Mouse (Mus musculus): Measurements from ENCODE around the gene Cep72. TPM values are rescaled to one million over a fixed set of nuclear protein-coding genes. Genes with fewer than 3 reads are reported as not detected.
"Not testable (repeated sequence)": the region's sequence is repeated elsewhere in the genome, so short reads cannot be mapped to it uniquely, and the experiment has no call there.

The Cep72 gene
- polyA plus RNA-seq, 1 experiment from 2014 or later: 18.6 TPM

DNA sequence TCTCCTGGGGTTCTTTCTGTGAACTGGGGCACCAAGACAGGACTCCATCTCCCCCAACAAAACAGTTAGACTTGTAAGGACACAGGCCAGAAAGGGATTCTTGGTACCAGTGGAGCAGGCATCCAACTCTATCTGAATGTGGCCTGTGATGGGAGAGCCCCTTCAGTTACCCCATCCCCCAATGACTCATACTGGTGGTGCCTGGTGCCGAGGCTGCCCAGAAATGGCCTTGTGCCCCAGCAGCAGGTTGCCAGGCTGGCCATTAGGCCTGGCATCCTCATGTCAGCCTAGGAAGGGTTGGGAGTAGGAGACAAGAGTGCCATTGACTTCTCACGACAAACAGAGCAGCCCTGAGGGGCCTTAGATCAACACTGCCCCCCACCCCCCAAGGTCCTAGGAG, 34.0 kb downstream of the Cep72 start:
- no peak overlapping the region for H3K4me2 ChIP-seq (replicated peaks)
- no peaks in the 10 kb centered on the region for H3K9me3 ChIP-seq
- no peak overlapping the region for H3K27ac ChIP-seq (replicated peaks)
- ATAC-seq (ENCODE audit: low FRiP score, low read depth): no peak
- no peaks in the 10 kb centered on the region for H3K36me3 ChIP-seq
- H3K4me3 ChIP-seq: no peak overlapping the region
- WGBS: 79% methylated on average over 2 of the region's 2 CpGs
- no peak overlapping the region for H3K9ac ChIP-seq (replicated peaks)
- H3K27me3 ChIP-seq: no peaks in the 10 kb centered on the region
- H3K4me1 ChIP-seq: 0 out of 2 replicates have a peak, but pooled peaks cover 6% of the 10 kb centered on the region

DNA sequence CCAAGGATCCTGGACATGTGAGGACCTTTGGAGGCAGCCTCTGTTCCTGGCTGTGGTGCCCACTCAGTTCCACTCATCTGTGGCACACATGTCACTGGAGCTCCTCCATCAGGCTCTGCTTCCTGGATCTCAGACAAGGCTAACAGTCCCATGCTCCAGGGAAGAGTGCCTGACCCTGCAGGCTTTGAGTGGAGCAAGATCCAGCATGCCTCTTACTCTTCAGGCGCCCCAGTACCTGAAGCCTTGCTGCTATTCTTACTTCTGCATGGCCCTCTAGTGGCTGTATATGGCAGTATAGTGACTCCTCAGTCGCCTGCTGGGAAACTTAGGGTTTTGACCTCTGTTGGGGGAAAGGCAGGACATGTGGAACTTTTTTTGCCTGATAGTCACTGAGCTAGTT, 35.9 kb downstream of the Cep72 start:
- Histone ChIP-seq H3K36me3 (no peaks in the 10 kb centered on the region), H3K27ac (replicated peaks) (no peak overlapping the region), H3K9ac (replicated peaks) (no peak overlapping the region), H3K4me3 (no peak overlapping the region), H3K9me3 (no peaks in the 10 kb centered on the region), H3K4me1 (0 out of 2 replicates have a peak, but pooled peaks cover 6% of the 10 kb centered on the region), H3K27me3 (no peaks in the 10 kb centered on the region), H3K4me2 (replicated peaks) (no peak overlapping the region)
- peak; percentile 44; the same call in 1 of the 2 replicates for ATAC-seq (ENCODE audit: low FRiP score, low read depth)
- 4% methylated on average over 2 of the region's 2 CpGs for WGBS

DNA sequence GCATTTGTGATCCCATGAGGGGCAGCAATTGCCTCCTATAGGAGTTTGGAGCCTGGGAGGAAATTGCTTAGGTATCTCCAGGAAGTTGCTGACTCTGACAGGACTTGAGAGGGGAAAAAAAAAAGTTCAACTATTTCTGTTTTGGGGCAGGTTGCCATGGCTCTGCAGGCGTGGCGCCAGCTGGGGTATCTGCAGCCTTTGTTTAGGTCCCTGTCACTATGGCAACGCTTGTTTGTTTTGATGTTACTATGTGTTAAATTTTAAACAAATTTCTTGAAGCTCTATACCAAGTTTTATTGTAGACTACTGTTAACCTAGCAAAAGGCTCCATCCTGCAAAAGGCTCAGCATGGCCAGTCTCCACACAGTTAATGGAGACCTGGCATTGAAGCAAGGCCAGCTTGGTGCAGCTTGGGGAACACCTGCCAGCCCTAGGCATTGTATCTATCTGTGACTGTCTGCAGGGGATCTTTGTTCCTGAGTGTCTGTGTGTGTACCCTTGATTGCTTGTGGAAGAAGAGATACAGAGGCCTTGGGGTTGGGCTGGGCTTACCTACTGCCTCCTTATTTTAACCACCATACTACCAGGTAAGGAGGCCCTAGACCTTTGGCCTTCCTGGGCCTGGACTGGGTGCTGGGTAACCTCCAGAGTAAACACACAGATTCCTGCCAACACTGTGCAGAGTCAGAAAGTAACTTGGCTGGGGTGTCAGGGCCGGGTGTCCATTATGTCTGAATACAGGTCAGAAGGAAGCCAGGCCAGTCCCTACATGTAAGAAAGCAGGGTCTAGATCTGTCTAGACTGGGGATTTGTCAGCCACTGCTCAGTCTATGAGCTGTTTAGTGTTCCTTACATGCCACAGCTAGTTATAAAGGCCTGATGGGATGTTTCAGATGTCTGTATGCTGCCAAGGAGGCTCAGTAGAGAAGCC, 36.7 kb downstream of the Cep72 start:
- 65% methylated on average over 4 of the region's 4 CpGs for WGBS
- Histone ChIP-seq H3K4me2 (replicated peaks) (no peak overlapping the region), H3K9me3 (no peaks in the 10 kb centered on the region)

DNA sequence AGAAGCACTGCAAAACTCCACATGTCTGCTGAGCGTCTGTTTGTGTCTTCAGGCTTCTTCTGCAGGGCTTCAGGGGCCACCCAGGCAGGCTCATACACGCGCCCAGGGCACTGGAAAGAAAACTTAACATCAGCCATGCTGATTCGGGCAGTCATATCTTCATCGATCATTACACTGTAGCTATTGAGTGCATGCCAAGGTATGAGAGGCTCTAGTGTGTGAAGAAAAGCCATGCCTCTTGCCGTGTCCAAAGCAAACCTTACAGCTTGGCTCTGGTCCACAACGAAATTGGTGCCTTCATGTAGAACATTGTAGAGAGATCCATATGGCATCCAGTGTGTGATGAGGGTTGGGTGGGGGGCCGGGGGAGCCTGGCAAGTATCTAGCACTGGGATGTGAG, 43.1 kb downstream of the Cep72 start:
- ATAC-seq (ENCODE audit: low FRiP score, low read depth); H3K27me3 ChIP-seq; H3K9me3 ChIP-seq; H3K36me3 ChIP-seq; H3K27ac ChIP-seq (replicated peaks); H3K4me2 ChIP-seq (replicated peaks); H3K9ac ChIP-seq (replicated peaks); H3K4me1 ChIP-seq; H3K4me3 ChIP-seq: not testable (repeated sequence)
- WGBS: 91% methylated on average over 8 of the region's 8 CpGs

More for the DNA sequence above, 36.7 kb downstream of the Cep72 start:
- Histone ChIP-seq H3K4me1 (0 out of 2 replicates have a peak, but pooled peaks cover 6% of the 10 kb centered on the region), H3K9ac (replicated peaks) (no peak overlapping the region), H3K27ac (replicated peaks) (no peak overlapping the region), H3K36me3 (no peaks in the 10 kb centered on the region), H3K4me3 (no peak overlapping the region), H3K27me3 (no peaks in the 10 kb centered on the region)
- no peak; the same call in 1 of the 2 replicates for ATAC-seq (ENCODE audit: low FRiP score, low read depth)

DNA sequence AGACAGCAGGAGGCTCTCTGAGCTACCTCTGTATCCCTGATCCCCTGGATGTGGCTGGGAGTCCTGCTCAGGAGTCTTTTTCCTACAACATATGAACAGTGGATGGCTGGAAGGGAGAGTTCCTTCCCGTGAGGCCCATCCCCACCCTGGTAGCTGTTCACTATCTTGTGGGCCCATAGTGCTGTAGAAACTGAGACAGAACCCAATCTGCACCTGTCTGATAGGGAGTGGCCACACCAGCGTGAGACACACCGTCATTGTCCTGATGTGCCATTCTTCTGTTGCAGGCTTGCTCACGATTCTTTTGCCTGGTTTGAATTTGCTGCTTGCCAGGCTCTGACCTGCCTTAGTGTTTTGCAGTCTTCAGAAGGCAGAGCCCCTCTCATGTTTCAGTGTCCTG, 44.7 kb downstream of the Cep72 start:
- 80% methylated on average over 4 of the region's 4 CpGs for WGBS

DNA sequence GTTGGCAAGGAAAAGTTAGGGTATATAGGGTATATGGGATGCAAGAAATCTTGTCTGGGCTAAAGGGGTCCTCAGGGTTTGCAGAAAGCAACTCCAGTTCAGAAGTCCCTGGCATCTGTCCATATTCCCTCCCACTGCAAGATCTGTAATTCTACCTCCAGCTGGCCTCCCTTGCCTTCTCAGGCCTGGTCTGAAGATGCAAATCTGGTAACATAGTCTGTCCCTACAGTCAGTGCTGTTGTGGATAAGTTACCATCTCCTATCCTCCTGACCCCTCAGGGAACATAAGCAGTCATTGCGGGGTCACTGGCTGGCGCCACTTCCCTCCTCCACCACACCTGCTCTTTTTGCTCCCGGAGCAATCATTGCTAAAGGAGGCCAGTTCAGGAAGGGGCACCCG, 46.2 kb downstream of the Cep72 start:
- 74% methylated on average over 4 of the region's 4 CpGs for WGBS
- Histone ChIP-seq H3K27me3 (peaks cover 27% of the 10 kb centered on the region), H3K4me3 (no peak overlapping the region), H3K4me2 (replicated peaks) (no peak overlapping the region), H3K27ac (replicated peaks) (no peak overlapping the region), H3K36me3 (no peaks in the 10 kb centered on the region), H3K9ac (replicated peaks) (no peak overlapping the region), H3K9me3 (no peaks in the 10 kb centered on the region), H3K4me1 (0 out of 2 replicates have a peak, but pooled peaks cover under 1% of the 10 kb centered on the region)
- no peak for ATAC-seq (ENCODE audit: low FRiP score, low read depth)

More for the DNA sequence above, 44.7 kb downstream of the Cep72 start:
- Histone ChIP-seq H3K27ac (replicated peaks) (no peak overlapping the region), H3K9ac (replicated peaks) (no peak overlapping the region), H3K9me3 (no peaks in the 10 kb centered on the region), H3K36me3 (no peaks in the 10 kb centered on the region), H3K4me1 (no peaks in the 10 kb centered on the region), H3K4me3 (no peak overlapping the region), H3K4me2 (replicated peaks) (no peak overlapping the region), H3K27me3 (peaks cover 18% of the 10 kb centered on the region)
- ATAC-seq (ENCODE audit: low FRiP score, low read depth): no peak

DNA sequence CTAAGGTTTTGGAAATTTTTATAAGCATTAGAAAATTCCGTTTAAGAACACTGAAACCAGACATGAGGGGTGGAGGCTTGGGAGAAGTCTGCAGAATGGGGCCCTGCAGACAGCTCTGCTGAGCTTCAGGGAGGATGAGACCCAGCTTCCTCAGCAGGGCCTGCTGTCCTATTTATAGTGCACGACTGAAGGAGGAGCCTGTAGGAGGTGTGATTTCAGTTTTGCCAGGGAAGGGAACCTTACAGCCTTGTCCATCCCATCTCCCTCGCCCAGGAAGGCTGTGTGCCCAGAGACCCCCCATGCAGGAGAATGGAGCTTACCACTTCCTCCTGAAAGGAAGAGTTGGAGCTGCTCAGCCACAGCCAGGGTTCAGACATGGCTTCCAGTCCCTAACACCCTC, 51.4 kb downstream of the Cep72 start:
- Histone ChIP-seq H3K4me1 (peaks cover 13% of the 10 kb centered on the region; the same call in 1 of the 2 replicates), H3K36me3 (no peaks in the 10 kb centered on the region), H3K27ac (replicated peaks) (peak overlapping the region; percentile 54), H3K4me3 (peak overlapping the region; percentile 53), H3K4me2 (replicated peaks) (peak overlapping the region; percentile 95), H3K9ac (replicated peaks) (peak overlapping the region; percentile 43; the same call in 1 of the 2 replicates), H3K9me3 (no peaks in the 10 kb centered on the region), H3K27me3 (peaks cover 59% of the 10 kb centered on the region)
- WGBS: 18% methylated on average over 3 of the region's 3 CpGs
- 0 out of 2 replicates have a peak, but pooled peaks have one; percentile 17 for ATAC-seq (ENCODE audit: low FRiP score, low read depth)

DNA sequence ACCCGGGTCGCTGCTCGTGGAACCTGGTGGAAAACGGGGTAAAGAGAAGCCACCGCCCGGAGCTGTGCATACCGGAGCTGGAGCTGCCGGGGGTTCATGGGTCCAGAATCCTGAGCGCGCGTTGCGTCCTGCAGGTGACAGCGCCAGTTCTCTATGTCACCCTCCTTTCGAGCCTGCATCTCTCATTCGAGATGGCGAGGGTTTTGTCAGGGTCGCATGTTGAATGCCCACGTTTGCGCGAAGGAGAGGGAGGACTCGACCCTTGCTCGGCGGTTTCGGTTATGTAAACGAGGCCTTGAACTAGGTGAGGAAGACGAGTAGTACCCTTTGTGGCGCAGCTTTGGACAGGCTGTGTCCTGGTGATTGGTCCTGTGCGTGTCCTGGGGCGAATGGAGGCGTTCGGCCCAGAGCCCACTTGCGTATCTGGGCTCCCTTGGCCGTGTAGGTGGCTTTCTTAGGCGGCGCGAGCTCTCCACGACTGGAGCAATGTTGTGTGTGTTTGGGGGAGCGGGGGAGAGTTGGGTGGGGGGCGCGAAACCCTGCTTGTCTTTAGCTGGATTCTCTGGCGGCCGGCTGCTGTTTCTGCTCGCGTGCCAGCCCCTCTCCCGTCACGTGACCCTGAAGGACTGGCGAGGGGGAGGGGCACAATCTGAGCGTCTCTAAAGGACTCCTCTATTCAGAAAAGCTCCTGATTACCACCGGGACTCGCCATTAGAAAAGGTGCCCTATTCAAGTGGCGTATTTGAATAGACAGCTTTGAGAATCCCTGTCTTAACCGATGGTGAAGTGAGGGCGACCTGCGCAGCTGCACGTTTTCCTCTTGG, 52.1 kb downstream of the Cep72 start:
- Histone ChIP-seq H3K9ac (replicated peaks) (peak overlapping the region; percentile 43), H3K4me1 (peaks cover 13% of the 10 kb centered on the region; the same call in 1 of the 2 replicates), H3K4me3 (peak overlapping the region; percentile 53), H3K4me2 (replicated peaks) (peak overlapping the region; percentile 95), H3K9me3 (no peaks in the 10 kb centered on the region), H3K27ac (replicated peaks) (peak overlapping the region; percentile 54), H3K27me3 (peaks cover 59% of the 10 kb centered on the region), H3K36me3 (no peaks in the 10 kb centered on the region)
- under 1% methylated on average over 55 of the region's 55 CpGs for WGBS
- ATAC-seq (ENCODE audit: low FRiP score, low read depth): peak; percentile 67

DNA sequence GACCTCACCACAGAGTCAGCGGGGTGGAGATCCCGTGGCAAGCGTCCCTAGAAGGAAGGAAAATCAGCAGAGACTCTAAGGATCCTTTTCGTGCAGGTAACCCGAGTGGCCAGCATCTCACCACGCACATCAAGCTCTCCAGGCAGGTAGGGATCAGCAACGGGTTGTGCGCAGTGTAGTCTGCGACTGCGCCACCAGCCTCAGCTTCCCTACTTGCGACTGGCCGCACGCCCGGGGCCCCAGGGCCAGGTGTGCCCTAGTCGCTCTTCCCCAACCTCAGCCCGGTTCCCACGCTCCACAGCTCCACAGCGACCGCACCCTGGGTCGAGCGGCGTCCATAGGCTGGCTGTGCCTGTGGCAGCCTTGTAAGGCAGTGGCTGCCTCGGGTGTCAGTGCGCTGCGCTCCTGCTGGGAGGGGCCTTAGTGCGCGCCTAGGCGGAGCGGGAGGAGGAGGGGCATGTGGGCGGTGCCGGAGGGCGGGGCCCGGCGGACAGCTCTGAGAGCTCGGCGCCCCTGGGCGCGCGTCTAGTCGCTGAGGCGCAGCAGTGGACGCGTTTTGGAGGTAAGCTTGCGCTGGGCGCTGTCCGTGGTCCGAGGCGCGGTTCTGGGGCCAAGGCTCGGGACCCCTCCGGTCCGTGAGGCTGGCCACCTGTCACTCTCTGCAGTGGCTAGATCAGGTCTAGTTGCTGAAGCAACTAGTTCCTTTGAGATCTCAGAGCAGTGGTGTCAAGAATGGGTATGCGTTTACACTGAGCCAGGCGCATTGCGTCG, 53.0 kb downstream of the Cep72 start, which contains the start of gene Tppp:
Gene Tppp, plus strand, starts transcription at position 460 of the 771 bp plus-strand sequence.
- Histone ChIP-seq H3K4me1 (peaks cover 13% of the 10 kb centered on the region; the same call in 1 of the 2 replicates), H3K27me3 (peaks cover 53% of the 10 kb centered on the region), H3K9ac (replicated peaks) (peak within 1 kb of the TSS; percentile 43), H3K27ac (replicated peaks) (peak within 1 kb of the TSS; percentile 54; the same call in 1 of the 2 replicates), H3K4me3 (peak within 1 kb of the TSS; percentile 53), H3K4me2 (replicated peaks) (peak within 1 kb of the TSS; percentile 95), H3K9me3 (no peaks in the 10 kb centered on the region), H3K36me3 (no peaks in the 10 kb centered on the region)
- peak; percentile 94 for ATAC-seq (ENCODE audit: low FRiP score, low read depth)
- WGBS: under 1% methylated on average over 50 of the region's 56 CpGs

DNA sequence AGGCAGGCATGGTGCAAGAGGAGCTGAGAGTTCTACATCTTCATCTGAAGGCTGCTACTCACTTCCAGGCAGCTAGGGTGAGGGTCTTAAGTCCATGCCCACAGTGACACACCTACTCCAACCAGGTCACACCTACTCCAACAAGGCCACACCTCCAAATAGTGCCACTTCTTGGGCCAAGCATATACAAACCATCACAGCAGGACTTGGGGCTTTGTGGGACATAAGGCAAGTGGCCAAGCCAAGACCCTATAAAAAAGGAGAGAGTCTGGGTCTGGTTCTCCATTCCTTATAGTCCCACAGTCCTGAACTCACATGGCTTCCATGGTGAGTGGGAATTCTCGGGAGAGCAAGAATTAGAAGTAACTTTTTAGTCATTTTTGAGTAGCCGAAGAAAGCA, 53.9 kb downstream of the Cep72 start:
- H3K9me3 ChIP-seq; ATAC-seq (ENCODE audit: low FRiP score, low read depth); H3K36me3 ChIP-seq; H3K4me3 ChIP-seq; H3K27ac ChIP-seq (replicated peaks); H3K9ac ChIP-seq (replicated peaks); H3K4me2 ChIP-seq (replicated peaks): not testable (repeated sequence)
- WGBS: 76% methylated on average over 2 of the region's 2 CpGs
- Histone ChIP-seq H3K27me3 (peaks cover 48% of the 10 kb centered on the region), H3K4me1 (peaks cover 13% of the 10 kb centered on the region; the same call in 1 of the 2 replicates)

DNA sequence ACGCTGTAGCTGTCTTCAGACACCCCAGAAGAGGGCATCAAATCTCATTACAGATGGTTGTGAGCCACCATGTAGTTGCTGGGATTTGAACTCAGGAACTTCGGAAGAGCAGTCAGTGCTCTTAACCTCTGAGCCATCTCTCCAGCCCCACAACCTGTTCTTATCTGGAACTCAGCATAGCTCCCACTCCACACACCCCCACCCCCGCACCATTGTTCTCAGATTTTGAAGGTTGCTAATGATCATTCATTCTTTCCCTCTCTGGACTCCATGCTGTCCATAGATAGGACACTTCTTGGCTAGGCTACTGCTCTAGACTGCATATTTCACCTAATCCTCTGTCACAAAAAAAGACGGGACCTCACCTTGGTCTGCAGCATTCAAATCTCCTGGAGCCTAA, 55.2 kb downstream of the Cep72 start:
- H3K4me2 ChIP-seq (replicated peaks); H3K4me3 ChIP-seq; H3K36me3 ChIP-seq; ATAC-seq (ENCODE audit: low FRiP score, low read depth); H3K27ac ChIP-seq (replicated peaks); H3K9ac ChIP-seq (replicated peaks); H3K9me3 ChIP-seq: not testable (repeated sequence)
- Histone ChIP-seq H3K4me1 (peaks cover 13% of the 10 kb centered on the region; the same call in 1 of the 2 replicates), H3K27me3 (peaks cover 44% of the 10 kb centered on the region)
- WGBS: 93% methylated on average over 4 of the region's 4 CpGs

Data from midbrain, embryonic 12.5 days (tissue).